Mouse (Mus musculus): ENCODE data around the gene Nol7.

DNA sequence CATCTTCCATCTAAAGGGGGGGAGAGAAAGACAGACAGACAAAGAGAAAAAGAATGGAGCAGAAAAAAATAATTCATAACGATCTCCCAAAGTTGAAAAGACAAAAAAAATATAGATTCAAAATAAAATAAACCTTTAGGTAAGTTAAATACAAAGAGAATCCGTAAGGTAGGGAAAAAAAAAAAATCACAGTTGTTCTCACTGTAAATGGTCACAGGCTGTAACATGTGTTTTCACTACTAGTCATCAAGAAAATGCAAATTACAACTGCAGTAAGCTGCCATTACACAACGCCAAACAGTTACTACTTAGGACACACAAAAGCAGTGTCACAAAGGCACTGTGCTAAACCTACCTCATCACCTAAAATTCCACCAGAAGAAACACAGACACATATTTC is 46.5 kb downstream of the Nol7 start:
- TF ChIP-seq CTCF (IDR thresholded peaks at IDR 0.05; ENCODE audit: borderline replicate concordance, control insufficient read depth, extremely low read depth, insufficient read depth, low read length, poor library complexity) (no peak), POLR2A (IDR thresholded peaks at IDR 0.05; ENCODE audit: control insufficient read depth, extremely low read depth, insufficient read depth, low read length, poor library complexity) (no peak)

Measured in thymus, adult 2 months (tissue).